Comparison of ENCODE assay signal across 19 mouse cellular contexts in the genomic region with DNA sequence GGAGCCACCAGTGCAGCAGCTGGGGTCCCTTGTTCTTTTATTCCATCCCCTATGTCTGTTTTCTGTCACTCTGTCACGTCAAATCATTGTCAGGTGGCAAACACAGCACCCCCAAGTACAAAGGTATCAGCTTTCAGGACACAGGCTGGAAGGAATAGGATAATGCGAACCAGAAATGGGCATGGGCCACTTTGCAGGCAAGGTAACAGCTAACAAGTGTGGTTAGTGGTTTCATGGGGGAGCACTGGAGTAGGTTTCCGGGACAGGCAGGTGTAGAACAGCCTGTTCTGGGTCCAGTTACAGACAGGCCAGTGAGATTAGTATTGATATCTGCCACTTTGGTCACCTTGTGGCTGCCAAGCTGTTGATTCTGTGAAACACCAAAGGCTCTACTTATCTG.
A peak's percentile ranks its signal among the peaks of the same experiment; 100 is the strongest.
DNase-seq lines count a peak whose midpoint lies in the region; ATAC-seq lines count a peak whose summit lies in the region.
"Had no signal": no experiment of that assay in that cellular context is flagged by ENCODE, and none has a peak within 500 bp of the region (broad histone marks: within the 10 kb centered on the region; RNA-seq: fewer than 3 reads in every experiment).

No protein-coding gene starts in this region.

- no peak overlapping the region for H3K4me2 ChIP-seq in limb, embryonic 12.5 days
- no peak overlapping the region for H3K4me2 ChIP-seq in neural tube, embryonic 15.5 days
- H3K4me2 ChIP-seq: embryonic facial prominence, embryonic 15.5 days; forebrain, embryonic 15.5 days; heart, embryonic 13.5 days; hindbrain, embryonic 15.5 days had no signal

- H3K9me3 ChIP-seq in limb, embryonic 12.5 days = no peaks in the 10 kb centered on the region
- no peaks in the 10 kb centered on the region for H3K9me3 ChIP-seq in neural tube, embryonic 15.5 days (replicated peaks)
- H3K9me3 ChIP-seq: embryonic facial prominence, embryonic 15.5 days; forebrain, embryonic 10.5 days; forebrain, embryonic 15.5 days; heart, embryonic 13.5 days; hindbrain, embryonic 15.5 days had no signal

- H3K36me3 ChIP-seq in limb, embryonic 12.5 days = no peaks in the 10 kb centered on the region
- no peaks in the 10 kb centered on the region for H3K36me3 ChIP-seq in neural tube, embryonic 15.5 days
- H3K36me3 ChIP-seq: embryonic facial prominence, embryonic 15.5 days; forebrain, embryonic 10.5 days; forebrain, embryonic 15.5 days; heart, embryonic 13.5 days; hindbrain, embryonic 15.5 days had no signal

- WGBS in limb, embryonic 12.5 days = 22% methylated on average over 3 of the region's 3 CpGs
- WGBS in neural tube, embryonic 15.5 days = 82% methylated on average over 3 of the region's 3 CpGs

- no peaks in the 10 kb centered on the region; the same call in 1 of the 2 replicates for H3K4me1 ChIP-seq in limb, embryonic 12.5 days (replicated peaks)
- no peaks in the 10 kb centered on the region for H3K4me1 ChIP-seq in neural tube, embryonic 15.5 days
- H3K4me1 ChIP-seq: forebrain, embryonic 15.5 days; hindbrain, embryonic 15.5 days had no signal

- H3K27me3 ChIP-seq in limb, embryonic 12.5 days = no peaks in the 10 kb centered on the region
- no peaks in the 10 kb centered on the region for H3K27me3 ChIP-seq in neural tube, embryonic 15.5 days (replicated peaks)
- H3K27me3 ChIP-seq: embryonic facial prominence, embryonic 15.5 days; forebrain, embryonic 15.5 days; heart, embryonic 13.5 days; hindbrain, embryonic 15.5 days had no signal

- H3K27ac ChIP-seq in limb, embryonic 12.5 days = no peak overlapping the region
- H3K27ac ChIP-seq in neural tube, embryonic 15.5 days (replicated peaks) = no peak overlapping the region
- H3K27ac ChIP-seq: embryonic facial prominence, embryonic 15.5 days; forebrain, embryonic 10.5 days; forebrain, embryonic 15.5 days; heart, embryonic 13.5 days; hindbrain, embryonic 15.5 days had no signal

- no peak overlapping the region for H3K9ac ChIP-seq in limb, embryonic 12.5 days (replicated peaks)
- H3K9ac ChIP-seq in neural tube, embryonic 15.5 days (replicated peaks) = no peak overlapping the region
- H3K9ac ChIP-seq: embryonic facial prominence, embryonic 15.5 days; forebrain, embryonic 15.5 days; heart, embryonic 13.5 days; hindbrain, embryonic 15.5 days had no signal

- peak; percentile 19 for DNase-seq in lung, postnatal 36 days
- no peak for DNase-seq in lung, postnatal 25 days (ENCODE audit: low spot score)
- DNase-seq in forelimb bud, embryonic 11.5 days (ENCODE audit: low read depth, low spot score) = peak; percentile 69
- DNase-seq in frontal cortex, adult 2 months (ENCODE audit: extremely low spot score in 1 of 2, low spot score in 1 of 2) = no peak
- DNase-seq in adrenal gland, adult 2 months = no peak
- DNase-seq: adrenal gland, postnatal 14 days; cerebellum, adult 11-12 months; cerebellum, adult 9-10 months; cerebellum, postnatal 25 days; gastrocnemius, postnatal 14 days; heart, postnatal 36 days had no signal

- H3K4me3 ChIP-seq in limb, embryonic 12.5 days (replicated peaks) = no peak overlapping the region
- no peak overlapping the region for H3K4me3 ChIP-seq in neural tube, embryonic 15.5 days (replicated peaks)
- H3K4me3 ChIP-seq: embryonic facial prominence, embryonic 15.5 days; erythroblast, embryonic 14.5 days; forebrain, embryonic 10.5 days; forebrain, embryonic 15.5 days; heart, embryonic 13.5 days; hindbrain, embryonic 15.5 days had no signal

- 0 out of 2 replicates have a peak, but pooled peaks have one; percentile 47 for ATAC-seq in limb, embryonic 12.5 days (ENCODE audit: insufficient number of reproducible peaks, insufficient read depth, low FRiP score, low TSS enrichment, low read depth)
- no peak for ATAC-seq in neural tube, embryonic 15.5 days (ENCODE audit: low FRiP score)
- ATAC-seq: forebrain, embryonic 15.5 days had no signal

Comparison
In these comparisons a context has a peak if more than half of its experiments do, and no peak if none do; other contexts are left out.
1. DNase-seq: peak in lung, postnatal 36 days (single experiment) and forelimb bud, embryonic 11.5 days (single experiment); none in lung, postnatal 25 days (single experiment), frontal cortex, adult 2 months (0 of 2) and adrenal gland, adult 2 months (single experiment).